Mouse (Mus musculus) left cerebral cortex, adult 9 months (tissue): ENCODE data around the gene Reep3.

Source experiments
- DNase-seq, 2 experiments: peaks; one replicate each; pipeline ENCODE4 v3.0.0; 2022; ENCODE audit warnings: low spot score in 2 of 2

Reep3 gene

GRCm38 (mm10) chr10:67111044-67111798, 14.5 kb upstream of the Reep3 start:
- DNase-seq, result no peak

GRCm38 (mm10) chr10:67109635-67110034, 12.9 kb upstream of the Reep3 start:
- DNase-seq, result no peak

- no peak for DNase-seq
Measured at GRCm38 (mm10) chr10:67108096-67108495, 11.4 kb upstream of the Reep3 start.

- no peak for DNase-seq
Measured at GRCm38 (mm10) chr10:67107017-67107761, 10.4 kb upstream of the Reep3 start.

- no peak for DNase-seq
Measured at GRCm38 (mm10) chr10:67106400-67106799, 9.7 kb upstream of the Reep3 start.

- DNase-seq, result no peak
Measured at GRCm38 (mm10) chr10:67105331-67106217, 8.8 kb upstream of the Reep3 start.

- no peak for DNase-seq
Measured at GRCm38 (mm10) chr10:67104543-67104942, 7.8 kb upstream of the Reep3 start.

- peak in 1 of 2 experiments; percentile 47 for DNase-seq
Measured at GRCm38 (mm10) chr10:67100831-67101251, 4.1 kb upstream of the Reep3 start.

GRCm38 (mm10) chr10:67100011-67100661, 3.4 kb upstream of the Reep3 start:
- DNase-seq, result no peak

GRCm38 (mm10) chr10:67099183-67099929, 2.6 kb upstream of the Reep3 start:
- DNase-seq, result no peak

- peak in 1 of 2 experiments; percentile 47 for DNase-seq
Measured at GRCm38 (mm10) chr10:67098408-67099050, 1.8 kb upstream of the Reep3 start.

GRCm38 (mm10) chr10:67097437-67098150, 849 bp upstream of the Reep3 start:
- no peak for DNase-seq

- DNase-seq, result peak; percentile 65 to 85
Measured at GRCm38 (mm10) chr10:67095798-67096620, 736 bp downstream of the Reep3 start, which contains the start of gene Jmjd1c. Jmjd1c (plus strand) TSS chr10:67096125.

GRCm38 (mm10) chr10:67094922-67095321, 1.8 kb downstream of the Reep3 start:
- no peak for DNase-seq

- no peak for DNase-seq
Measured at GRCm38 (mm10) chr10:67090611-67091010, 6.1 kb downstream of the Reep3 start.

GRCm38 (mm10) chr10:67087447-67088226, 9.1 kb downstream of the Reep3 start:
- DNase-seq, result no peak

- no peak for DNase-seq
Measured at GRCm38 (mm10) chr10:67085916-67086315, 10.8 kb downstream of the Reep3 start.

GRCm38 (mm10) chr10:67085124-67085523, 11.6 kb downstream of the Reep3 start:
- no peak for DNase-seq
